Mouse (Mus musculus): ENCODE results near the gene Inka2.

The Inka2 gene

GRCm38 (mm10) chr3:105721681-105722201 lies 17.3 kb downstream of the Inka2 start:
- CTCF ChIA-PET: interaction anchor here (0.6 kb wide), 1 partner anchor 177 kb away, joined by 19 read pairs; no protein-coding TSS in a partner anchor

GRCm38 (mm10) chr3:105722510-105722909 lies 18.1 kb downstream of the Inka2 start:
- CTCF ChIA-PET: interaction anchor here (0.6 kb wide), 1 partner anchor 176 kb away, joined by 19 read pairs; no protein-coding TSS in a partner anchor

- CTCF ChIA-PET: no interaction called here
Measured at GRCm38 (mm10) chr3:105726037-105726436, 21.6 kb downstream of the Inka2 start.

- CTCF ChIA-PET: interaction anchor here (0.7 kb wide), 1 partner anchor 18 kb away, joined by 3 read pairs; no protein-coding TSS in a partner anchor
Measured at GRCm38 (mm10) chr3:105732360-105732759, 28.0 kb downstream of the Inka2 start.

GRCm38 (mm10) chr3:105733538-105733937 lies 29.1 kb downstream of the Inka2 start:
- CTCF ChIA-PET: no interaction called here

- CTCF ChIA-PET: interaction anchor here (0.5 to 0.6 kb wide), 2 partner anchors 63 to 223 kb away, joined by 4 to 5 read pairs; no protein-coding TSS in a partner anchor
Measured at GRCm38 (mm10) chr3:105735285-105735684, 30.9 kb downstream of the Inka2 start.

GRCm38 (mm10) chr3:105736148-105736547 lies 31.7 kb downstream of the Inka2 start:
- CTCF ChIA-PET: no interaction called here

GRCm38 (mm10) chr3:105737070-105737469 lies 32.7 kb downstream of the Inka2 start:
- CTCF ChIA-PET: no interaction called here

GRCm38 (mm10) chr3:105737666-105738065 lies 33.3 kb downstream of the Inka2 start:
- CTCF ChIA-PET: no interaction called here

- CTCF ChIA-PET: no interaction called here
Measured at GRCm38 (mm10) chr3:105746542-105746941, 42.1 kb downstream of the Inka2 start.

- CTCF ChIA-PET: interaction anchor here (0.6 kb wide), 1 partner anchor 18 kb away, joined by 3 read pairs; no protein-coding TSS in a partner anchor
Measured at GRCm38 (mm10) chr3:105750810-105751209, 46.4 kb downstream of the Inka2 start.

GRCm38 (mm10) chr3:105754184-105754583 lies 49.8 kb downstream of the Inka2 start:
- CTCF ChIA-PET: no interaction called here

GRCm38 (mm10) chr3:105755123-105755522 lies 50.7 kb downstream of the Inka2 start:
- CTCF ChIA-PET: no interaction called here

- CTCF ChIA-PET: interaction anchor here (0.7 kb wide), 1 partner anchor 68 kb away, joined by 5 read pairs; no protein-coding TSS in a partner anchor
Measured at GRCm38 (mm10) chr3:105756505-105756904, 52.1 kb downstream of the Inka2 start.

GRCm38 (mm10) chr3:105757323-105758083 lies 53.1 kb downstream of the Inka2 start:
- CTCF ChIA-PET: no interaction called here

GRCm38 (mm10) chr3:105758098-105758497 lies 53.7 kb downstream of the Inka2 start:
- CTCF ChIA-PET: no interaction called here

- CTCF ChIA-PET: no interaction called here
Measured at GRCm38 (mm10) chr3:105758658-105759057, 54.3 kb downstream of the Inka2 start.

- CTCF ChIA-PET: interaction anchor here (0.7 to 1.0 kb wide), 3 partner anchors 8 to 55 kb away, joined by 3 to 4 read pairs (median 3); no protein-coding TSS in a partner anchor
Measured at GRCm38 (mm10) chr3:105760063-105760462, 55.7 kb downstream of the Inka2 start.

GRCm38 (mm10) chr3:105763132-105763851 lies 58.9 kb downstream of the Inka2 start:
- CTCF ChIA-PET: no interaction called here

- CTCF ChIA-PET: interaction anchor here (1.0 kb wide), 1 partner anchor 9 kb away, joined by 3 read pairs; no protein-coding TSS in a partner anchor
Measured at GRCm38 (mm10) chr3:105768529-105768928, 64.1 kb downstream of the Inka2 start.

- CTCF ChIA-PET: no interaction called here
Measured at GRCm38 (mm10) chr3:105769380-105769779, 65.0 kb downstream of the Inka2 start.

Data from spleen, embryonic (tissue).